Mouse (Mus musculus) adrenal gland, adult (tissue): ENCODE results near the gene Mars.

Experiments used
- DNase-seq, 2 experiments: peaks; one replicate each; pipeline ENCODE4 v3.0.0; 2022 to 2023; ENCODE audit warnings: low spot score in 1 of 2; ENCODE audit not compliant: inconsistent age in 2 of 2

Mars gene

DNA sequence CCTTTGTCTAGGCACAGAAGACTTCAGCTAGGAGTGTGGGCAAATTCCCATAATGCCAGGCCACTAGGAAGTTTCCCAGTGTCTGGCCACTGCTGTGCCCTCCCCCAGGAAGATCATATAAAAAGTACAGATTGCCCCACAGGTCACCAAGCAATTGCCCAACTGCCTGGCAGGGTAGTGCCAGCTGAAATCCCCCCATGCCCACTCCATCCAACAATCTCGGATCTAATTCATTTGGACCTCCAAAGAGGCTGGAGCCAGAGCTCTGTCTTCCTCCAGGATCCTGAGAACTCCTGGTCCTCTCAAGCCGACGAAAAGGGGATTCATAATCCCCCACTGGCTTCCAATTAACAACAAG lies 23.7 kb downstream of the Mars start:
- no peak for DNase-seq

DNA sequence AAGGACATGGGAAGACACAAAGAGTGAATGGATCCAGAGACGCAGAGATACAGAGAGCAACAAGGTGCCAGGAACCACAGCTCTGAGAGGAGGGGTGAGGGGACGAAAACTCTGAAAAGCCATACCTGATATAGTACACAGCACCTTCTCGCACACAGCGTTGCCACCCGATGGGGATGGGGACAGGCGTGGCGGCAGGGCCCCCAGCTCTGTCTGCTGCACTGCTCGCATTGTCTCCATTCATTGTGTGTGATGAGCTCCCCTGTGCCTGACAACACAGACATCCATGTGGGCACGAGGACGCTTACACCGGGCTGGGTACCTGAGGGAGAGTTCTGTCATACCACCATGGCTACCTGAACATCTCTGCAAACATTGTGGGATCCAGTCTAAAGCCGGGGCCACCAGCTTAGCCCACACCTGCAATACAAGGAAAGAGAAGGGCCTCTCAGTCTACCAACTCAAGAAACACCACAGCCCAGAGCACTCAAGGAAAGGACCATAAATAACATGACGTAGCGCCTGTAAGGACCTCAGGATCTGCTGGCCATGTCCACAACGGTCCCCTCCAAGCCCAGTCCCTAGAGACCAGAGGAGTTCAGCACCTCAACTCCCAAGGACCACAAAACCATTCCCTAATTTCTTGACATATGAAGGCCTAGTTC lies 24.2 kb downstream of the Mars start:
- DNase-seq, result peak in 1 of 2 experiments; percentile 42

DNA sequence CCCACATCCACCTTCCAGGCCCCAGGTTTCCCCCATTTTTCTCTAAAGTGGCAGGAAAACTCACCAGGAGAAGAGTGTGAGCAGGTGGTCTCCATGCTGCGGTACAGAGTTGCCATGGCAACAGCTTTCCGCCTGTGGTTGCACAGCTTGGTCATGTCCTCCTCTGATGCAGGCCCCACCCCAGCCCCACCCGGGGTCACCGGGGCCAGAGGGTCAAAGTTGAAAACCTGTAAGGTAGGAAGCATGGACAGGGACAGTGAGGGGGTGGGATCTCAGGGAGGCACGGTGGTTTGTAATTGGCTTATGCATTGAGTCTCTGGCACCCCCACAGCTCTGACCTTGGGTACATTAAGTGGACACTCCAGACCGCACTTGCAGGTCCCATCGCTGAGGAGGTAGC lies 24.9 kb downstream of the Mars start:
- peak; percentile 49 to 58 for DNase-seq

DNA sequence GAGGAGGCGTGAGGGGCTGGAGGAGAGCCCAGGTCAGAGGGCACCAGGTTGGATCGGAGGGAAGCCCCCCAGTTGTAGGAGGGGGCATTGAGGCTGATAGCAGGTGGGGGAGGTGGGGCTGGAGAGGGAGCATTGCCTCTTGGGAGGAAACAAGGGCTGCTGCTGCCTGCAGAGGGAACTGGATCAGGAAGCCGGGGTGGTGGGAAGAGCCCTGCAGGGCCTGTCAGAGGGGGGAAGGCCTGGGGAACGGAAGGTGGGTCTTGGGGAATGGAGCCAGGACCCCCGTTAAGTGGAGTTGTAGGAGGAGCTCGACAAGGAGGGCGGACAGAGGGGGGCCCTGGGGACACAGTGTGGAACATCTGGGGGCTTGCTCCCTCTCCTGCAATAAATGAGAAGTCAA lies 25.4 kb downstream of the Mars start:
- DNase-seq, result peak in 1 of 2 experiments; percentile 28

DNA sequence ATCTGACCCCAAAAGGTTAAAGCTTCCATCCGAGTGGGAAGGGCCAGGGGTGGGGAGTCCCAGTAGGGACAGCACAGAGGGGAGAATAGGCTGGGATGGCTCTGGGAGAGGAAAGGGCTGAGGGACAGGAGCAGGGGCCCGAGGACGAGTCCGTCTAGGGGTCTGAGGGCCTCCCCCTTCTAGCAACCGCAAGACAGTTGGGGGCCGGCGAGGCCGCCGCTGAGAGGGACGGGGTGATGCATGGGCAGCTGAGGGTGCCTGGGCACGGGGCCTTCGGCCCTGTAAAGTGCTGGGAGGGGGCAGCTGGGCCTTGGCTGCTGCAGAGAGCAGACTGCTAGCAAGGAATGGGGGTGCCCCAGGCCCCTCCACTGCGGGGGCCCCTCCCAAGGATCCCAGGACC lies 25.9 kb downstream of the Mars start:
- peak; percentile 31 to 41 for DNase-seq

DNA sequence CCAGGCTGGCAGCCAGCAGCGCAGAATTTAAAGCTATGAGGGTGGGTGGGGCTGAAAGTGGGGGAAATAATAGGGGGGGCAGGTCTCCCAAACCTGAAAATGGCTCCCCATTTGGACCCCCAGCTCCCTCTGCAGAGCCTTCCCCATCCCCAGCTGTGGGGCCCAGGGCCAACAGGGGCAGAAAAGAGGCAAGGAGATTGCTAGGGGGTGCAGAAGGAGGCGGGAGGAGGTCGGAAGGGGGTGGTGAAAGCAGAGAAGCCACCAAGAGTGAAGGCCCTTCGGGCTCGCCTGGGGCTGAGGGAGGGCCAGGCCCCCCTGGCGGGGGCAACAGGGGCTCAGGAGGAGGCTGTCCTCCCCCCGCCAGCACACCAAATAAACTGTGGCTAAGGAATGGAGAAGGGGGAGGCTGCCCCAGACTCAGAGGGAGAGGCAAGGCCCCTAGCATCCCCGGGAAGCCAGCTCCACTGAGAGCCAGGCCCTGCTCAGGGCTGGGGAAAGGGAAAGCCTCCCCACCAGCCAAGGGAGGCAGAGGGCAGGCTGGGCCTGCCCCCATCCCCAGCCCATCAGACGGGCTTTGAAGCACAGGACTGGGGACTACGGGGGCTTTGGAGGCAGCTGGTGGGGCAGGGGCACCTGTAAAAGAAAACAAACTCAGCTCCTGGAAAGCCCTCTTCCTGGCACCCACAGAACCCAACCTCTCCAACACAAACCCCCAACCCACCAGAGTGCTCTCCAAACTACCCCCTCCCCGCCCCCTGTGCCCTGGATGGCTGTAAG lies 26.7 kb downstream of the Mars start:
- peak in 1 of 2 experiments; percentile 13 for DNase-seq

DNA sequence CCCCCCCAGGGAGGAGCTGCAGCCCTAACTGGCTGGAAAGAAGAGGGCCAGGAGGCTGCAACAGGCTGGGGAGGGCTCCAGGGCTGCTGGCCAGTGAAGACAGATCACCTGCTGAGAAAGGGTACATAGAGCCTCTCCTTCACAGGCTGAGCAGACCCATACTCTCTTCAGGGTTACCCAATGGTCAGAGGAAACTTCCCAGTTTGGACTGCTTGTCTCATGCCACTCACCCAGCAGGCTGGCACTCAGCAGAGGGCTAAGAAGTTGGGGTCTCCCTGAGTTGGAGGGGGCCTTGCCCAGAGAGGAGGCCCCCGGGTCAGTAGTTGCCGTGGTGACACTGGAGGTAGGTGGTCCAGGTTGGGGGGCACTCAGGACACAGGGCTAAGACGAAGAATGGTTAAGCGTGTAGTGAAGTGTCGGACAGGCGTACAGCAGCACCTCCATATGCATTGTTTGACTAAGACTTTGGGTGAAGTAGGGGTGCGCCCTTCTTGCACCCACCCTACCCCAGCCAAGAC lies 27.4 kb downstream of the Mars start:
- DNase-seq, result peak in 1 of 2 experiments; percentile 10

DNA sequence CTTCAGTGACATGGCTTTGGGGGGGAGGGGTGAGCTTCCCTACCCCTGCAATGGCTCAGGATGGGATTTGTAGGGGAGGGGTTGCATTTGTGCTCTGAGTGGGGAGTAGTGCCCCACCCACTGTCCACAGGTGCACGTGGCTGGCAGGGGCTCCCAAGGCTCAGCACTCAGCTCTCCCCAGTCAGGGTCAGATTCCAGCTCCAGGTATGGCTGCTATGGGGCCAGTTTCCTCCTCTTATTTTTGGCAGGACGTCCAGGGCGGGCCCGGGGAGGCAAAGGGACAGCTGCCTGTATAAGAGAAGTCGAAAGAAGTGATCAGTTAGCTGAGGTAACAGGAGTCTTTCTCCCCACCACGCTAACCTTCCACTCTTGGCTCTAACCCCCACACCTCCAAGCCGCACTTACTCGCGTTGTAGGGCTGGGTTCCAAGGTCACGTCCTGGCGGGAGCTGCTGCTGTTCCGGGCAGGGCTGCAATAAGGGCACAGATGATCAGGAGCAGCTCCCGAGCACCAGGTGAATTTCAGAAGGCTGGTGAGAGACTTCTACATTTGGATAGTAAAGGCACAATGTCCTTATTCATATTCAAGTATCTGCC lies 28.9 kb downstream of the Mars start:
- DNase-seq, result peak; percentile 36 to 77

DNA sequence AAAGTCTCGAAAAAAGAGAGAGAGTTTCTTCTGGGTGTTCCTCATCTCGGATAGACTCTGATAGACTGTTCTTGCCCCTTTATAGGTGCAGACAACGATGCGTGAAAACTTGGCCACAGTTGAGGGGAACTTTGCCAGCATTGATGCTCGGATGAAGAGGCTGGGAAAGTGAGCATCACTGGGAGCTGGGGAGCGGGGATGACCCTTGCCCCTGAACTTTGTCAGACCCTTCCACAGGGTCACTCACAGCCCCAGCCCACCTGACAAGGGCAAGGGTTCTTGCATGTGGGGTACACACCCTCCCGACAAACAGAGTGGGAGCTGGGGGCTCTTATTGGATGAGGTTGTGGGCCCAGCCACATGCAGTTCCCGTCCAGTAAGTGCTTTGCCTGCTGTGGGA lies 30.3 kb downstream of the Mars start:
- no peak for DNase-seq

DNA sequence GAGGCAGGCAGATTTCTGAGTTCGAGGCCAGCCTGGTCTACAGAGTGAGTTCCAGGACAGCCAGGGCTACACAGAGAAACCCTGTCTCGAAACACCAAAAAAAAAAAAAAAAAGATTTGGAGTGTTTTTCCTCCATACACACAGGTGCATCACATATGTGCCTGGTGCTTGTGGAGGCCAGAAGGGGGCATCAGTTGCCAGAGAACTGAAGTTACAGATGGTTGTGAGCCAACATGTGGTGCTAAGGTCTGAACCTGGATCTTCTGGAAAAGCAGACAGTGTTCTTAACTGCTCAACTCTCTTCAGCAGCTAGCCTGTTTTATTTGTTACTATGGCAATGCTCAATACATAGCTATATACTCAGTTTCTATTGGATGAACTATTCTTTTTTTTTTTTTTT lies 31.9 kb downstream of the Mars start:
- no peak for DNase-seq

DNA sequence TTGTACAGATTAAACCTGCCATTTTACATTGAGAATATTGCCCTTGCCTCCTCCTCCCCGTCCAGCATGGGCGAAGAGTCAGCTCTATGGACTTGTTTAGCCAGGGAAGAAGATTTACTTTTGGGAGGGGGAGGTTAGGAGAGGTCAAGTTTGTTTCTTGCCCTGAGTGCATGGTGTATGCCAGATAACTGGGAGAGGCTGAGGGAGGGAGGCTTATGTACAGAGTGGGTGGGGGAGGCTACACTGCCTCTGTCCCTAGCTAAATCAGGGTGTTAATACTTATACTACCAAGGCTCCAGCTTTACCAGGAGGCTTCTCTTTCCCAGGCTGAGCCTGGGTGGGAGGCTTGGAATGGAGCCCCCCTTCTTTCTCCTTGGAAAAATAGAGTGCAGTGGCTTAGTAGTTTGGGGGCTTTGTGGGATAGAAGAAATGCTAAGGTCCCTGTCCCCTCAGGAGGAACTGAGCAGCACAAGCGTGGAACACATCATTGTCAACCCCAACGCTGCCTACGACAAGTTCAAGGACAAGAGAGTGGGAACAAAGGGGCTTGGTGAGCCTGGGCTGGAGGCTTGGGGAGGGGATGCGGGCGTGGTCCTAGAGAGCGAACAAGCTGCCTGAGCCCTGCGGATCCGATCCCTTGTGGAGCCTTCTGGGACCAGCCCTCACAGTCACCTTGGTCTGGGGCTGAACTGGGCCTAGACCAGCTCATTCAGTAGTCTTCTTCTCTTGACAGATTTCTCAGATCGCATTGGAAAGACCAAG lies 37.1 kb downstream of the Mars start:
- DNase-seq, result no peak

DNA sequence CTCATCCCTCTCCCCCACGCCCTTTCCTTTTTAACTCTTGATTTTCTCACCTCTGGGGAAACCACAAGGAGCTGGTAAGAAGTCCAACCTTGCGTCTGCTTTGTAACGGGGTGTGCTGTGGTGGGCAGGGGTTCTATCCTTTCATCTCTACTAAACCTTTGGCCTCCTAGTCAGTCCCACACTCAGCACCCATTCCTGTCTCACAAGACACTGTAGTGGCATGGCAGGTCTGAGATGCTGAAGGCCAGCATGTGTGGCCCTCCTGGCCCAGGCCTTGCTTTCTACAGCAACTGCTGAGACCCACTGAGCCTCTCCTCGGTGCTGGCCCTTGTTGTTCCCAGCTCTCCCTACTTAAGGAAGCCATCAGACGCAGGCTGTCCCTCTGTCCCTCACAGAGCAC lies 39.2 kb downstream of the Mars start:
- no peak for DNase-seq

DNA sequence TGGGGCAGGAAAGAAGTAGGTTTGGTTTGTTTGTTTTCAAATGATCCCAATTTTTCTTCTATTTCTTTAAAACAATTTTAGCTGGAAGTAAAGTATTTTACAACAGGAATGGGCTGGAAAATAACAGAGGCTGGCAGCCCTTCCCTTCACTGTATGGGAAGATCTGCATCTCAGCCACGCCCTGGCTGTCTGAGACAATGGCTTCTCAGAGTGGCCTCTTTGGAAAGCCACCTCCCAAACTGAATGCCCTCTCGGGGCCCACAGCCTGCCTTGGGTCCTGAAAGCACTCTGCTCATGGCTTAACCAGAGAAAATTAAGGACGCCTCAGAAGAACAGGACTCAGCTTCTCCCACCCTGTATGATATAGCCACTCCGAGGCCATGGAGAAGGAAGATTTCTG lies 41.7 kb downstream of the Mars start:
- DNase-seq, result no peak

DNA sequence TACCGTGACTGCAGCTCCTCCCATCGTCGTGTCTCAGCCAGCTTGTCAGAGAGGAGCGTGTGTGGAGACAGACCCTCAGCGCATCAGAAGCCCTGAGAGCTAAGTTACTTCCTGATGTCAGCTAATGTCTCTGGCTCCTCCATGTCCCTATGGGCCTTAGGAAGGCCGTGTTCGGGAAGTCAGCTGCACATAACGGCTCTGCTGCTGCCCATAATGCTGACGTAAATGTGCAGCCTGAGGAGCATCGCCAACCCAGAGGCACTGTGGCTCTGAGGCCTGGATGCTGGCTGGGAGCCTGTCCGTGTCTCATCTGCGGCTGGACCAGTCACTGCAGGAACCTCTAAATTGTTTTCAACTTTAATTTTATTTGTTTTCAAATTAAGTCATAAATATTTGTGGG lies 42.5 kb downstream of the Mars start:
- DNase-seq, result peak in 1 of 2 experiments; percentile 26

DNA sequence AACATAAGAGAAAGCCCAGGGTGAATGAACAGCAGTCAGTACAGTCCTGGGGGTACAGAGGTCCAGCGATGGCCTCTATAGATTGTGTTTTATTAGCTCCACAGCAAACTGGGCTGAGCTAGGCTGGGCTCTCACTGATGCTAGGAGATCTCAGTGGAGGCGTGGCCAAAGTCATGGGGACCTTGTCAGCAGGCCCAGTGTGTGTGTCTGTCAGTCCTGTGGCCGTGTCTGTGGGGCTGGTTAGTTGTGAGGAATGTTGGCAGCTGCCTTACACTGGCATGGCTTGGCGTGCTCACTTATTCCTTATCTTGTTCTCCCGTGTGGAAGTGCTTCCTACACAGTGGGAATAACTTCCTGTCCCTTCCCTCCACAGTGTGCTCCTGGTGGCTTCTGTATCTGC lies 43.2 kb downstream of the Mars start:
- no peak for DNase-seq

DNA sequence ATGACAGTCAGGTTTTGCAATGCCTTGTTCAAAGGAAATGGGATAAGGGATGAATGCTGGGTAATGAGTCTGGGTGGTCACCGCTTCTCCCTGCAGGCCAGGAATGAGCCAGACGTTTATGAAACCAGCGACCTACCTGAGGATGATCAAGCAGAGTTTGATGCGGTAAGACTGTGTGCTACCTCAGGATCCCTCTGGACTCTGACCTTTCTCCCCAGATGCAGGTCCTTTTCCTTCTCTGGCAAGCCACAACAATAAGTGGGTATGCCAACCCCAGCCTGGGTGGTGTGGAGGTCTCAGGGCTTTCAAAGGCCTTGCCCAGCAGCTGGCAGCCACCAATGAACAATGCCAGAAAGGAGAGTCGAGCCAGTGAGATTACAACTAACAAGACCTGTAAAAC lies 44.3 kb downstream of the Mars start:
- DNase-seq, result no peak

DNA sequence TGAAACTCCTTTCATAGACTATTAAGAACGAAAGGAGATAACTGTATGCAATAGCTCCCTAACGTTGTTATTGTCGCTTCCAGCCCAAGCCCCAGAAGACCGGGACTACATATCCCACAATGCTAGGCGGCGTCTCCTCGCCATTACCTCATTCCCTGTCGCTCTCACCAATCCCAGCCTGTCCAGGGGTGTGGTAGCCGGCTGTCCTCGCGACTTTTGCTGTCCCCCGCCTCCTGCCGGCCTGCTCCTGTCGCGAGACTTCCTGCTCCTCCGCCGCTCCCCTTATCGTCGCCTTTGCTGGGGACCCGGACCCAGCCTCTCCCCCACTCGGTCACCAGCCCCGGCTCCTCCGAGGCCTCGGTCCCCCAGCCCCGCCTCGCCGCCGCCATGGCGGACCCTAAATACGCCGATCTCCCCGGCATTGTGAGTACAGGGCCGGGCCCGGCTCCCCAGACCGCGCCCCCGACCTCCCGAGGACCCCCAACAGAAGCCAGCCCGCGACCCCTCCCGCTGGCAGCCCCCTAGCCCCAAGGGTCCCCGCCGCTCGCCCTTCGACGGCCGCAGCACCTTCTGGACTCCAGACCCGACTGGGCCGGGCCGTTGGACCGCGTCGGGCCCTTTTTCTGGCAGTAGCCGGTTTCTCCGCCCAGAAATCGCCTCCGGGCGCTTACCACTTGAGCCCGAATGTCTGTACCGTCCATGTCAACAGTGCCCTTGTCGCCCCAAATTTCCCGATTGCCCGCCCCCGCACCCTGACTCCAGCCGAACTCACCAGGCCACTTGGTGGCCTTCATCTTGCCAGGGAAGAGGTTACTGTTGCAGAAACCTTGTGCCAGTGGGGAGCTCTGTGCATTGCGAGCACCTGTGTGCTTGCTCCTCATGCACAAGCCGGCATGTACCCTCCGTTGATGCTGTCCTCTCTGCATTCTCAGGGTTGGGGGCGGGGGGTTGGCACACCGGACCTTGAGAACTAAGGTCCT lies 45.2 kb downstream of the Mars start, which contains the start of gene Dctn2:
Gene Dctn2, plus strand, starts transcription at position 257 of the 980 bp plus-strand sequence.
- DNase-seq, result peak; percentile 97

DNA sequence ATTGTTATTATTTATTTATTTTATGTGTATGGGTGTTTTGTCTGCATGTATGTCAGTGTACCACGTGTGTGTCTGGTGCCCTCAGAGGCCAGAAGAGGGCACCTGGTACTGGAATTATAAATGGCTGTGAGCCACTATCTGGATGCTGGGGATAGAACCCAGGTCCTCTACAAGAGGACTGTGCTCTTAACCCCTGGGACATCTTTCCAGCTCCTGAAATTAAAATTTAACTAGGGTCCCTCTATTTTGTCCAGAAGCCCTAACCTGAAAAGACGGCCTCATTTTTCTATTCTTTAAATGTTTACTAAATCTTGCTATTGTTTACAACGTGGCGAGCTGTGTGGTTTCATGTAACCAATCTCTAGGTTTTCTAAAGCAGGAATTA lies 45.9 kb downstream of the Mars start:
- DNase-seq, result no peak

DNA sequence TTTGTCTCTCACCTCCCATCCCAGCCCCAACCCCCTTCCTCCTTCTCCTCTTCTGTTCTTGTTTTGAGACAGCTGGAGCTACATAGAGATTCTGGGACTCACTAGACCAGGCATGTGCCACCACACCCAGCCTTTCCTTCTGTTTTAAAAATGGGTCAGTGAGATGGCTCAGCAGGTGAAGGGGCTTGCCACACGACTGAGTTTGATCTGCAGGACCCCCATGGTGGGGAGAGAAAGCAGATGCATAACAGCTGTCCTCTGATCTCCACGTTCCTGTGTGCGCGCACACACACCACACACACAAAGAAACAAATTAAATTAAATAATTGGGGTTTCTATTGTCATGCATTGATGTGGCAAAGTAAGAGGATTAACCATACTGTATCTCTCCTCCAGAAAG lies 46.6 kb downstream of the Mars start:
- peak in 1 of 2 experiments; percentile 25 for DNase-seq

DNA sequence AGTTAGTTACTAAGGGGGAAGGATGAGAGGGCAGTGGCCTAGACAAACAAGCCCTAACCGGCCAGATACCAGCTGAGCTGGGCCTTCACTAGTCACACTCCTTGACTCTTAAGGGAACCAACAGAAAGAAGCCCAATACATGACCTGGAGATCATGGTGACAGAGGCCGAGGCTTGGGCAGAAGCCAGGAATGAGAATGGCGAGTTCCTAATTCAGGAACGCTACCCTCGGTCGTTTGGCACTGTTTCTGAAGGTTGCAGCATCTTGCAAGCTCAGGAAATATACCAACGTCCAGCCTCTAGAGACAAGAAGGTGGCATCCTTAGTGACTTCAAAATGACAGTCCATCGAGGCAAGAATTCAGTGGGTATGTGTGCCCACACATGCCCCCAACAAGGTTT lies 47.2 kb downstream of the Mars start:
- DNase-seq, result peak in 1 of 2 experiments; percentile 52
